Mouse (Mus musculus) liver, postnatal 0 days (tissue): ENCODE results near the gene Padi6.

ENCODE experiments used
- CTCF ChIP-seq: sonication (generic); IDR thresholded peaks from 2 replicates; pipeline ENCODE4 v1.5.1; 2016; ENCODE audit warnings: antibody characterized with exemption, low read depth
- EP300 ChIP-seq: IDR thresholded peaks from 2 replicates; pipeline ENCODE4 v1.6.1; 2016; ENCODE audit warnings: antibody characterized with exemption, low read depth, mild to moderate bottlenecking

DNA sequence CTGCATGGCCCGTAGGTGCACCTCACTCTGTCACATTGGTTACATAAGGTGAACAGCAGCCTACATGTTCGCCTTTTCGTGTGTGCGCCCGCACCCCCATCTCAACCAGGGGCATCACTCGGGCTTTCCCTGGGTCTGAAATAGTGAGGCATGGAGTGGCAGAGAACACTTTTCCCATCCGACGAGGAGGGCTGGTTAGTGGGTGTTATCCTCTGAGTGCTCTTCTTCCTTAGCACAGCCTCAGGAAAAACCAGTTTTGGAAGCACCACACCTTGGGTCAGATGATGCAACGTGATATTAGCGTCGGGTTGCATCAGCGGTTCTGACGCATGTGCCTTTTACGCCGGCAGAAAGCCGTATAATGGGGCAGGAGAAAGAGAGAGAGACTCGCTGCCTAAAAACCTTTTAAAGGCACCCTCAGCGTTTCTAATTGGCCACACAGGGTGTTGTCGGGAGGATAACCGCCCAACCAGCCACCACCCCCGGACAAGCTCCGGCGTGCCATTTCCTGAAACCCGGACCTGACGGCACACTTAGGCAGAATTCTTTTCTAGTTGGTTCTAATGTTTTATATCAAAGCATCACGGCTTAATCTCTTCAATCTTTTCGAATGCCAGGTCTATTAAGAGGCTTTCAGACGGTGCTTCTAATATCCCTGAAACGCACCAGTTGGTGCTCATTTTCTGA, 42.9 kb downstream of the Padi6 start:
- TF ChIP-seq CTCF (no peak), EP300 (peak; percentile 54; the same call in 1 of the 2 replicates)
